Mouse (Mus musculus) limb, embryonic 14.5 days (tissue): ENCODE data around the gene Hist2h2ac. TPM values are rescaled to one million over a fixed set of nuclear protein-coding genes. Genes with fewer than 3 reads are reported as not detected.

Experiments used
- ATAC-seq: fragments of 200-750 bp; cut with Nextera tagmentation; 2 replicates; pipeline ENCODE4 v1.8.0; 2017; ENCODE audit warnings: low read depth, moderate number of reproducible peaks, moderate TSS enrichment; ENCODE audit not compliant: low FRiP score
- DNase-seq: peaks from one replicate; pipeline ENCODE4 v3.0.0-alpha.2; 2015; ENCODE audit warnings: low spot score
- H3K27ac ChIP-seq: fragments of 300-500 bp; sonication (generic); replicated peaks from 2 replicates; pipeline ENCODE4 v1.5.1; 2014; ENCODE audit warnings: low read depth, mild to moderate bottlenecking, low read length, moderate library complexity, mixed read lengths
- H3K27me3 ChIP-seq: fragments of 300-500 bp; sonication (generic); 2 replicates; pipeline ENCODE4 v1.6.1; 2014; ENCODE audit warnings: low read length, mixed read lengths; ENCODE audit not compliant: control insufficient read depth, insufficient read depth
- H3K36me3 ChIP-seq: fragments of 300-500 bp; sonication (generic); 2 replicates; pipeline ENCODE4 v1.6.1; 2014; ENCODE audit warnings: mild to moderate bottlenecking, low read length, moderate library complexity, mixed read lengths; ENCODE audit not compliant: control insufficient read depth, insufficient read depth
- H3K4me1 ChIP-seq: fragments of 300-500 bp; sonication (generic); 2 replicates; pipeline ENCODE4 v1.6.1; 2014; ENCODE audit warnings: antibody characterized with exemption, low read length, mixed read lengths; ENCODE audit not compliant: control insufficient read depth, insufficient read depth
- H3K4me2 ChIP-seq: fragments of 300-500 bp; sonication (generic); replicated peaks from 2 replicates; pipeline ENCODE4 v1.6.1; 2014; ENCODE audit warnings: low read depth, mild to moderate bottlenecking, low read length, moderate library complexity; ENCODE audit not compliant: severe bottlenecking
- H3K4me3 ChIP-seq: fragments of 300-500 bp; sonication (generic); replicated peaks from 2 replicates; pipeline ENCODE4 v1.5.1; 2014; ENCODE audit warnings: low read length
- H3K9ac ChIP-seq: fragments of 300-500 bp; sonication (generic); 2 replicates; pipeline ENCODE4 v1.6.1; 2014; ENCODE audit warnings: mild to moderate bottlenecking, low read depth, low read length, moderate library complexity; ENCODE audit not compliant: severe bottlenecking
- H3K9me3 ChIP-seq: fragments of 300-500 bp; sonication (generic); 2 replicates; pipeline ENCODE4 v1.6.1; 2016; ENCODE audit warnings: low read length; ENCODE audit not compliant: control insufficient read depth
- POLR2A ChIP-seq: fragments of 200-500 bp; IDR thresholded peaks from 2 replicates; pipeline ENCODE4 v1.8.0; 2012; ENCODE audit warnings: inconsistent platforms, mild to moderate bottlenecking, moderate library complexity, borderline replicate concordance; ENCODE audit not compliant: insufficient read depth, insufficient read length; ENCODE audit errors: extremely low read depth
- WGBS: fragments of 180-500 bp; shearing (Covaris S2); extraction: QIAGEN DNeasy Blood & Tissue Kit; methylation state at CpG from one replicate; pipeline ENCODE4 v1.1.7; 2014; 5-methylcytosine and 5-hydroxymethylcytosine counted together
- polyA plus RNA-seq, 2 experiments: library from polyadenylated mRNA; depleted of rRNA in 1 of 2; stranded (reverse) in 1 of 2; unstranded in 1 of 2; fragments of >200 nt; fragmentation: Nextera tagmentation in 1 of 2; extraction: Ambion mirVana in 1 of 2; gene quantifications; 2 replicates each; pipeline versions ENCODE4 v1.2.1 to v1.2.3; 2012 to 2014

Gene Hist2h2ac
- polyA plus RNA-seq, 2 experiments = 7.0 to 11.8 TPM

DNA sequence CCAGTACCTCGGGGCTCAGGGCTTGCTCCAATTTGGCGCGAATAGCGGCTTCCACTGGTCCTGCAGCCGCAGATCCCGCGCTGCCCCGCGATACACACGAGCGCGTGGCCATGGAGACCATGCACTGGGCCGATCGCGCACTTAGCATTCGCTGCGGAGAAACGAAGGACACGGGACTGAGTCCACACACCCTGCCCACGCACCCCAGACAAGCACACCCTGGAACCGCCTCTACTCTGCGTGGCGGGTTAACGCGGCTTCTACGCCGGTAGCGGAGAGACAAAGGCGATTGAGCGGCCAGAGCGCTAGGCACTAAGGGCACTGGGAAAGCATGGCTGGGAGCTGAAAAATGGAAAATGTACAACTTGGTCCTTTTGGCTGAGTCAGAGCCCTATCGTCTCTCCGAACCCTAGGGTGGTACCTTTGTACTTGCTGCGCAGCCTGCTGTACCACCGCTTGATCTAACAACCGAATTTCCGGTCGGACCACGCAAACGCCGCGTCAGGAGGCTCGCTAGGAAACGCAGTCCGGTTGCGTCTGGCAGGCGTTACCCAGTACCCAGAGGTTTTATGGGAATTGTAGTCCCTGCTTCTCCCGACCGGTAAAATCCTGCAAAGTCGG is 23.4 kb downstream of the Hist2h2ac start:
- H3K27ac ChIP-seq = peak overlapping the region; percentile 96
- H3K4me2 ChIP-seq = peak overlapping the region; percentile 95
- H3K9me3 ChIP-seq = no peaks in the 10 kb centered on the region
- peak; percentile 96 for ATAC-seq
- peak overlapping the region; percentile 68 for H3K4me3 ChIP-seq
- peak; percentile 95 for DNase-seq
- peaks cover 12% of the 10 kb centered on the region for H3K4me1 ChIP-seq
- WGBS = under 1% methylated on average over 49 of the region's 50 CpGs
- TF ChIP-seq POLR2A = peak; percentile 91; the same call in 1 of the 2 replicates
- no peaks in the 10 kb centered on the region for H3K36me3 ChIP-seq
- H3K27me3 ChIP-seq = no peaks in the 10 kb centered on the region
- H3K9ac ChIP-seq = peak overlapping the region; percentile 81

DNA sequence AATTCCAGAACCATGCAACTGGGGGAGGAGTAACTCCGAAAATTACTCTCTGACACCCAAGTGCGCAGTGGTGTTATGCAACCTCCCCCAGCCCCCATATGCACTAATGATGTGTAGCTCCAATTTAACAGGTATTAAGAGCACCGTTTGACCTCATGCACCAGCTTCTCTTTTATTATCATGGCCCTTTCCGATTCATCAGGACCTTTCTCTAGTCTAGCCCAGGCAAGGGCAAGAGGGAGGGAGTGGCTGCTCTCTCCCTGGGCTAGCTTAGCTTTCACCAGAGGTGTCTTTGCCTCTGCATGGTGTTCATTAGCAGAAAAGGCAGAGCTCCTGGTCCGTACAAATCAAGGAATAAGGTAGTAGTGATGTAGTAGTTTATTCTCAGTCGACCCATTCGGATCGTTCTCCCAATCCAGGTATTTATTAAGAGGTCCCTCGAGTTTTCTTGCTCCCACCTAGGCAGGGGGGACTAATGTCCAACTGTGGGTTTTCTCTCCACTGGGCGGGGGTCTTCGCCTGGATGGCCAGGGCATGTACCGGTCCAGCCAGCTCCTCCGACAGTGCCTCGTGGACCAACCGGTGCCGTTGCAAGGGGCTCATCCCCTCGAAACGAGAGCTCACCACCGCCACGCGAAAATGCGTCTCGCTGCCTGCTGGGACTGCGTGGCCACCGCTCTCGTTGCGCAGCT is 24.1 kb downstream of the Hist2h2ac start:
- TF ChIP-seq POLR2A = no peak
- DNase-seq (no peak), ATAC-seq (no peak; the same call in 1 of the 2 replicates)
- 0 out of 2 replicates have a peak, but pooled peaks cover under 1% of the 10 kb centered on the region for H3K36me3 ChIP-seq
- H3K4me1 ChIP-seq = peaks cover 12% of the 10 kb centered on the region
- H3K4me3 ChIP-seq = peak overlapping the region; percentile 68
- peak overlapping the region; percentile 95 for H3K4me2 ChIP-seq
- WGBS = 17% methylated on average over 26 of the region's 27 CpGs
- peak overlapping the region; percentile 96 for H3K27ac ChIP-seq
- no peaks in the 10 kb centered on the region for H3K9me3 ChIP-seq
- H3K27me3 ChIP-seq = no peaks in the 10 kb centered on the region
- peak overlapping the region; percentile 81 for H3K9ac ChIP-seq

DNA sequence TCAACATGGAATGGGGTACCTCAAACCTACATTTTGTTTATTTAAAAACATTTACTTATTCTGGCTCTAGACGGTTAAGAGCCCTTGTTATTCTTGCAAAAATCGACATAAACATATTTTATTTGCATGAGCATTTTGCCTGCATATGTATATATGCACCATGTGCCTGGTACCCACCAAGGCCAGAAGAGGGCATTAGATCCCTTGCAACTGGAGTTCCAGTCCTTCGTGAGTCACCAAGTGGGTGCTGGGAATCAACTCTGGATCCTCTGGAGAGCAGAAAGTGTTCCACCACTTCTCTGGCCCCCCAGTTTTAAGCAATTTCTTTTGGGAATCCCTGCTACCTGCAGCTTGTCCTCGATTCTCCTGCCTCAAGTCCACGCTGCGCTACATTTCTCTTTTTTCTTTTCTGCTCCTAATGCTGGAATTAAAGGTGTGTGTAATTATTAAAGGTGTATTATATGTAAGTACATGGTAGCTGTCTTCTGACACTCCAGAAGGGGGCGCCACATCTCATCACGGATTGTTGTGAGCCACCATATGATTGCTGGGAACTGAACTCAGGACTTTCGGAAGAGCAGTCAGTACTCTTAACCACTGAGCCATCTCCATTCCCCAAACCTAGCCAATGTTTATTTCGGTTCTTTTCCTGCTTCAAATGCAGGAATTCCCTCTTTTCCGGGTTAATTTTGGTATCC is 24.9 kb downstream of the Hist2h2ac start:
- Histone ChIP-seq H3K27me3 (no peaks in the 10 kb centered on the region), H3K27ac (no peak overlapping the region), H3K4me1 (peaks cover 12% of the 10 kb centered on the region), H3K9ac (no peak overlapping the region), H3K4me2 (no peak overlapping the region), H3K36me3 (0 out of 2 replicates have a peak, but pooled peaks cover 3% of the 10 kb centered on the region), H3K9me3 (no peaks in the 10 kb centered on the region), H3K4me3 (no peak overlapping the region; the same call in 1 of the 2 replicates)
- TF ChIP-seq POLR2A = no peak
- ATAC-seq (no peak), DNase-seq (no peak)
- 89% methylated on average over 11 of the region's 11 CpGs for WGBS

DNA sequence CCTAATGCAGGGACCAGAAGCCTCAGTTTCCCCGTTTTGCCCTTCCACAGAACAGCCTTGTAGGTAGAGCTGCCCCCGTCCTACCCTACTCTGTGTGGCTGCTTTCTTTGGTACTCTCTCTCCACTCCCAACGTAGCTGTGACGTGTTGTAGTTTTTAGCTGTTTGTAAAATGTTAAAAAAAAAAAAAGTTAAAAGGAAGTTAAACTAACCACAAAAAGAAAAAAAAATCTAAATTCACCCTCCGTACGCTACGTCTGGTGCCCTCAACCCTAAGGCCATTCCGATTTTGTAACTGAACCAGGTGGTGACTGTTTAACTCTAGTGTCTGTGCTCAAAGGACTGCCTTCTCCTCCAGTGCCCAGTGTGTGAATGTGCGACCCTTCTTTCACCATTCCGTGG is 25.7 kb downstream of the Hist2h2ac start:
- DNase-seq (no peak), ATAC-seq (no peak)
- no peak overlapping the region for H3K4me2 ChIP-seq
- H3K4me3 ChIP-seq = no peak overlapping the region
- H3K9ac ChIP-seq = no peak overlapping the region
- no peaks in the 10 kb centered on the region for H3K9me3 ChIP-seq
- no peaks in the 10 kb centered on the region for H3K27me3 ChIP-seq
- TF ChIP-seq POLR2A = no peak
- H3K4me1 ChIP-seq = peaks cover 12% of the 10 kb centered on the region
- 0 out of 2 replicates have a peak, but pooled peaks cover 3% of the 10 kb centered on the region for H3K36me3 ChIP-seq
- 79% methylated on average over 10 of the region's 10 CpGs for WGBS
- H3K27ac ChIP-seq = no peak overlapping the region

DNA sequence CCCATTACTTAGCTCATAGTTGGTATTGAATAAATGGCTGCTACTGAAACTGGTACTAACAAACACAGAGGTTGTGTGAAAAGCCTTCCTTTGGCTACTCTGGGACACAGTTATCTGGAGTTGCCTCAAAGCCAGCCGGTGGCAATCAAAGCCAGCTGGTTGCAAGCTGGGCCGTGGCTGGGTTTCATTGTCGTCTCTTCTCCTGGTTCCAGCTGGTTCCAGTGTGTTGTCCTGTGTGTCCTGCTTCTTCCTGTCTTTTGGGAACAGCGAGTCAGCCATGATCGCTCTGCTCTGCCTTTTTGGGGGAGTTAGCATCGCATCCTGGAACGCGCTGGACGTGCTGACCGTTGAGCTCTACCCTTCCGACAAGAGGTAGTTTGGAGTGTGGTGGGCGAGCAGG is 27.7 kb downstream of the Hist2h2ac start:
- 45% methylated on average over 12 of the region's 12 CpGs for WGBS
- DNase-seq (no peak), ATAC-seq (no peak)
- H3K4me3 ChIP-seq = no peak overlapping the region
- no peak overlapping the region for H3K9ac ChIP-seq
- no peak overlapping the region for H3K4me2 ChIP-seq
- no peaks in the 10 kb centered on the region for H3K27me3 ChIP-seq
- H3K4me1 ChIP-seq = peaks cover 10% of the 10 kb centered on the region
- H3K9me3 ChIP-seq = no peaks in the 10 kb centered on the region
- H3K36me3 ChIP-seq = 0 out of 2 replicates have a peak, but pooled peaks cover 6% of the 10 kb centered on the region
- TF ChIP-seq POLR2A = no peak
- H3K27ac ChIP-seq = no peak overlapping the region
